Mouse (Mus musculus) urinary bladder, adult 2 months (tissue): Measurements from ENCODE around the gene Ndufs2. TPM values are rescaled to one million over a fixed set of nuclear protein-coding genes. Genes with fewer than 3 reads are reported as not detected.

Experiments used
- DNase-seq: peaks from one replicate; pipeline ENCODE4 v3.0.0; 2022; ENCODE audit warnings: low spot score
- polyA plus RNA-seq: library from polyadenylated mRNA; depleted of rRNA; stranded (reverse); fragments of >200 nt; gene quantifications from 2 replicates; pipeline ENCODE4 v1.2.3, GENCODE M21; 2012; rRNA removed

Gene Ndufs2
- polyA plus RNA-seq = 110 and 141 TPM in 2 replicates

GRCm38 (mm10) chr1:171250680-171251593, at the start of gene Ndufs2:
Ndufs2 (minus strand) TSS chr1:171251388.
- no peak for DNase-seq

- DNase-seq = no peak
Measured at GRCm38 (mm10) chr1:171298226-171298625, 47.0 kb upstream of the Ndufs2 start.

GRCm38 (mm10) chr1:171295063-171295402, 43.8 kb upstream of the Ndufs2 start:
- DNase-seq = no peak

- DNase-seq = peak; percentile 78
Measured at GRCm38 (mm10) chr1:171294298-171295062, 43.3 kb upstream of the Ndufs2 start, which contains the start of gene Ufc1. Ufc1 (minus strand) TSS chr1:171295024.

- DNase-seq = no peak
Measured at GRCm38 (mm10) chr1:171293906-171294297, 42.7 kb upstream of the Ndufs2 start.

- DNase-seq = no peak
Measured at GRCm38 (mm10) chr1:171293351-171293750, 42.2 kb upstream of the Ndufs2 start.

- DNase-seq = no peak
Measured at GRCm38 (mm10) chr1:171288328-171288727, 37.1 kb upstream of the Ndufs2 start.

GRCm38 (mm10) chr1:171287136-171288081, 36.2 kb upstream of the Ndufs2 start, which contains the start of gene Usp21:
Usp21 (minus strand) TSS chr1:171287991.
- DNase-seq = peak; percentile 87

- DNase-seq = no peak
Measured at GRCm38 (mm10) chr1:171286517-171286916, 35.3 kb upstream of the Ndufs2 start.

- no peak for DNase-seq
Measured at GRCm38 (mm10) chr1:171285096-171285892, 34.1 kb upstream of the Ndufs2 start.

- DNase-seq = no peak
Measured at GRCm38 (mm10) chr1:171284491-171284890, 33.3 kb upstream of the Ndufs2 start.

- no peak for DNase-seq
Measured at GRCm38 (mm10) chr1:171283188-171284160, 32.3 kb upstream of the Ndufs2 start.

GRCm38 (mm10) chr1:171282086-171282805, 31.1 kb upstream of the Ndufs2 start:
- no peak for DNase-seq

GRCm38 (mm10) chr1:171281528-171281923, 30.3 kb upstream of the Ndufs2 start:
- no peak for DNase-seq

- DNase-seq = peak; percentile 78
Measured at GRCm38 (mm10) chr1:171280916-171281527, 29.8 kb upstream of the Ndufs2 start, which contains the start of gene Ppox. Ppox (minus strand) TSS chr1:171281186.

- DNase-seq = peak; percentile 23
Measured at GRCm38 (mm10) chr1:171280250-171280915, 29.2 kb upstream of the Ndufs2 start.

- DNase-seq = no peak
Measured at GRCm38 (mm10) chr1:171279721-171280120, 28.5 kb upstream of the Ndufs2 start.
